Mouse (Mus musculus) liver, postnatal 0 days (tissue): Measurements from ENCODE around the gene Wwp2. TPM values are rescaled to one million over a fixed set of nuclear protein-coding genes. Genes with fewer than 3 reads are reported as not detected.

ENCODE experiments used
- ATAC-seq: fragments of 200-750 bp; cut with Nextera tagmentation; 2 replicates; pipeline ENCODE4 v1.8.0; 2017; ENCODE audit warnings: mild to moderate bottlenecking, moderate library complexity
- DNase-seq: peaks from one replicate; pipeline ENCODE4 v3.0.0-alpha.2; 2016
- H3K27ac ChIP-seq: fragments of 300-500 bp; sonication (generic); 2 replicates; pipeline ENCODE4 v1.5.1; 2014; ENCODE audit warnings: antibody characterized with exemption, moderate library complexity, mild to moderate bottlenecking, low read depth
- H3K27me3 ChIP-seq: fragments of 300-500 bp; sonication (generic); 2 replicates; pipeline ENCODE4 v1.6.1; 2014; ENCODE audit warnings: low read length, control low read depth, mixed read lengths; ENCODE audit not compliant: insufficient read depth
- H3K36me3 ChIP-seq: fragments of 300-500 bp; sonication (generic); replicated peaks from 2 replicates; pipeline ENCODE4 v1.6.1; 2014; ENCODE audit warnings: mild to moderate bottlenecking, control low read depth, low read length, moderate library complexity, mixed read lengths; ENCODE audit not compliant: insufficient read depth
- H3K4me1 ChIP-seq: fragments of 300-500 bp; sonication (generic); 2 replicates; pipeline ENCODE4 v1.6.1; 2014; ENCODE audit warnings: antibody characterized with exemption, mild to moderate bottlenecking, control low read depth; ENCODE audit not compliant: insufficient read depth
- H3K4me2 ChIP-seq: fragments of 300-500 bp; sonication (generic); 2 replicates; pipeline ENCODE4 v1.6.1; 2014; ENCODE audit warnings: low read depth, mild to moderate bottlenecking, low read length, moderate library complexity, mixed read lengths
- H3K4me3 ChIP-seq: fragments of 300-500 bp; sonication (generic); 2 replicates; pipeline ENCODE4 v1.5.1; 2014; ENCODE audit warnings: low read depth, low read length
- H3K9ac ChIP-seq: fragments of 300-500 bp; sonication (generic); replicated peaks from 2 replicates; pipeline ENCODE4 v1.6.1; 2014; ENCODE audit warnings: mild to moderate bottlenecking, moderate library complexity
- H3K9me3 ChIP-seq: fragments of 300-500 bp; sonication (generic); 2 replicates; pipeline ENCODE4 v1.6.1; 2016; ENCODE audit warnings: mild to moderate bottlenecking, control low read depth, low read length, mixed read lengths
- CTCF ChIP-seq: sonication (generic); IDR thresholded peaks from 2 replicates; pipeline ENCODE4 v1.5.1; 2016; ENCODE audit warnings: antibody characterized with exemption, low read depth
- EP300 ChIP-seq: IDR thresholded peaks from 2 replicates; pipeline ENCODE4 v1.6.1; 2016; ENCODE audit warnings: antibody characterized with exemption, low read depth, mild to moderate bottlenecking
- WGBS: fragments of 180-500 bp; shearing (Covaris S2); extraction: QIAGEN DNeasy Blood & Tissue Kit; methylation state at CpG from one replicate; pipeline ENCODE4 v1.1.7; 2014; ENCODE audit not compliant: insufficient replicate concordance; 5-methylcytosine and 5-hydroxymethylcytosine counted together
- microRNA counts: library from miRNA; unstranded; fragments of <30 nt; microRNA quantifications from one replicate; lab custom pipeline; 2015
- microRNA-seq: library from miRNA; unstranded; fragments of <30 nt; microRNA quantifications from one replicate; pipeline ENCODE4, GENCODE M21; 2016
- polyA plus RNA-seq: library from polyadenylated mRNA; unstranded; fragments of >200 nt; fragmentation: Nextera tagmentation; extraction: Ambion mirVana; gene quantifications from 2 replicates; pipeline ENCODE4 v1.2.1, GENCODE M21; 2015

Gene Wwp2
- polyA plus RNA-seq, 1 experiment from 2014 or later = 29.1 TPM

GRCm38 (mm10) chr8:107599691-107600090 lies 163.5 kb downstream of the Wwp2 start:
- 80% methylated on average over 9 of the region's 9 CpGs for WGBS
- H3K4me3 ChIP-seq = no peak overlapping the region

DNA sequence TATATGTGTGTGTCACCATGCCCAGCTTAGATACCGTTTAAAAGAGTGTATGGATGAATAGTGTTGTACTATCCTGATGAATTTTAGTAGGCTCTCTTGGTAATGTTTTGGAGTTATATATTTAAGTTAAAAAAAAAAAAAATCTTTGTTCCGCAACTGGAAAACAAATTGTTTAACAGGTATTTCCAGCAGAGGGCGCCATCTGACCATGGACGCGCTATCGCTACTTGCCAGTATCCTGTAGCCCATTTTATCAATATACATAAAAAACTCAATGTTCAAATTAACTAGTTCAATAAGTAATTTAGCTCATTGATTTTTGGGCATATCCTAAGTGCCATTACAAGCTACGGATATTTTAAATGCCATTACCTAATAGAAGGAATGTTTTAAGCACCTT lies 166.9 kb downstream of the Wwp2 start:
- ATAC-seq = no peak
- WGBS = 1% methylated on average over 7 of the region's 7 CpGs
- Histone ChIP-seq H3K36me3 (no peaks in the 10 kb centered on the region), H3K27me3 (no peaks in the 10 kb centered on the region), H3K4me1 (no peaks in the 10 kb centered on the region), H3K4me2 (no peak overlapping the region), H3K27ac (no peak overlapping the region), H3K4me3 (no peak overlapping the region), H3K9me3 (no peaks in the 10 kb centered on the region), H3K9ac (no peak overlapping the region)
- DNase-seq = peak; percentile 75
- TF ChIP-seq EP300 (no peak), CTCF (peak; percentile 80)

More at GRCm38 (mm10) chr8:107599691-107600090, 163.5 kb downstream of the Wwp2 start:
- Histone ChIP-seq H3K4me2 (no peak overlapping the region), H3K9ac (no peak overlapping the region), H3K27me3 (no peaks in the 10 kb centered on the region), H3K4me1 (no peaks in the 10 kb centered on the region), H3K36me3 (no peaks in the 10 kb centered on the region), H3K27ac (no peak overlapping the region), H3K9me3 (no peaks in the 10 kb centered on the region)
- DNase-seq (no peak), ATAC-seq (no peak)
- no peak for TF ChIP-seq EP300
- no peak for TF ChIP-seq CTCF

MicroRNAs within 50 kb of the gene (microRNA counts, 519-probe panel; counts per million panel counts)
- 4,056 counts per million, percentile 45 among the panel's probes with 10 or more counts for microRNA mmu-miR-140 (lab: Ali Mortazavi, UCI)

Small RNA genes lying within 50 kb of the gene (microRNA-seq; reads per million reads assigned to microRNA genes)
- 5,225 reads per million, percentile 87 among the genes with 10 or more reads in this experiment for gene Mir140

Other genes starting within 250 kb of the Wwp2 start
- 1.6 and 1.7 TPM in 2 replicates for gene Nfat5, start 142.9 kb upstream of the Wwp2 start, polyA plus RNA-seq
- 8.3 and 8.4 TPM in 2 replicates for gene Nqo1, start 33.2 kb upstream of the Wwp2 start, polyA plus RNA-seq
- 17.0 and 18.4 TPM in 2 replicates for gene Nob1, start 11.3 kb upstream of the Wwp2 start, polyA plus RNA-seq
- gene Psmd7, start 152.1 kb downstream of the Wwp2 start, polyA plus RNA-seq = 89.8 and 96.5 TPM in 2 replicates